Mouse (Mus musculus): Measurements from ENCODE around the gene Aqp6.

Gene Aqp6

DNA sequence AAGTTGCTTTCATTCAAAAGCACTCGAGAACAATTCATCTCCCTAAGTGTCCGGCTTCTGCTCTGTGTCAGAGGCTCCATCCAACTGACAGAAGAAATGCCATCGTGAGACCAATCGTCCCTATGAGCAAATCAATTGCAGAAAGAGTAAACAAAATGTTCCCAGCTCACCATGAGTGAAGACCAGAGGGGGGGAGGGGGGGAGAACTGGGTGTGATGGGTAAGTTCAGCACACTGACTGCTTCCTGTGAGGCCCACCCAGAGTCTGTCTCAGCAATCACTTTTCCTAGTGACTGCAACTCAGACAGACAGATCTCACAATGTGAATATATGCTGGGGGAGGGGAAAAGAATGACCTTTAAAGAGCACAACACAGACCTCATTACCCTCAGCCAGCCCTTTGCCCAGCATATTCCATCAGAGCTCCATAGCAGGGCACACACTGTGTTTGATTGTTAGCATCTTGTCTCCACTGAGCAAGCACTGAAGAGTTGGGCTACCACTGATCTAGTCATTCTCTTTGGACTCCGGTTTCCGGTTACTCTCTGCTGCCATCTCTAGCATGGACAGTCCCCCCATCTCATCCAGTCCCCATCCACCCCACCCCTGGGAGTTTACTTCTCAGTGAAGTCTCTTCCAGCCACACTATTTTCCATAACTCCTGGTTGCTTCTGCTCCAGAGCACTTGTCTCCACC, 48.0 kb downstream of the Aqp6 start:
- DNase-seq = no peak

- no peak for DNase-seq
Observed at GRCm38 (mm10) chr15:99650304-99650703, 49.1 kb downstream of the Aqp6 start.

DNA sequence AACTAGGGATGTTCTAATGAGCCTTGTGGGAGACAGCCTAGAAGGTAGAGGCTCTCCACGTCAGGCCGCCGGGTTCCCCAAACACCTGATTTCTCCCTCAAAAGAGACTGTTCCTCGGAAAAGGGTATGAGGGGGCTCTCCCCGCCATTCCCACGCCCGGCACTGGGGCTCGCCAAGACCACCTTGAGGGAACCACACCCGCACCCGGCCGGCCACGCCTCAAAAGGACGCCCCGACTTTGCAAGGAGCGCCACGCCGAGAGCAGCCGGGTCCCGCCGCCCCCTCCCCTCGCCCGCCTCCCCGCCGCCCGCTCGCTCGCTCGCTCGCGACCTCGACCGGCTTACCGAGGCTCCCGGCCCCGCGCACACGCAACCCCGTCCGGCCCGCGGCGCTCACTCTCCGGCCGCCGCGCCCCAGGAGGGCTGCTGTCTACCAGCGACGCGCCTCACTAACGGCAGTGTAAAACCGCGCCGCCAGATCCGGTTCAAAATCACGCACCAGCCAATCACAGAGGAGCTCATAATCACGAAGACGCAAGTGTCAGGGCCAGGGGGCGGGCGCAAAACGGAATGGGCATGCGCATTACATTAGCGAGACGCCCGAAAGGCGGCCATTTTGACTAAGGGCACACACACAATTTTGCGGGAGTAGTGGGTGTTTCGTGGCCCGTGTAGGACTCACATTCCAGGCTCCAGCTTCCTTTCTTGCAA, 50.1 kb downstream of the Aqp6 start, which contains the start of gene Racgap1:
Gene Racgap1, minus strand, starts transcription at position 494 of the 710 bp plus-strand sequence.
- DNase-seq = peak; percentile 95

GRCm38 (mm10) chr15:99651984-99652872, 51.0 kb downstream of the Aqp6 start:
- no peak for DNase-seq

GRCm38 (mm10) chr15:99653291-99653690, 52.1 kb downstream of the Aqp6 start:
- no peak for DNase-seq

GRCm38 (mm10) chr15:99653876-99654275, 52.7 kb downstream of the Aqp6 start:
- no peak for DNase-seq
